ENCODE assay signal across 11 mouse cellular contexts in genomic region chr1:154617743-154618455, GRCm38 (mm10).
DNase-seq lines count a peak whose midpoint lies in the region; ATAC-seq lines count a peak whose summit lies in the region.
"Had no signal": no experiment of that assay in that cellular context is flagged by ENCODE, and none has a peak within 500 bp of the region (broad histone marks: within the 10 kb centered on the region; RNA-seq: fewer than 3 reads in every experiment).

No protein-coding gene starts in this region.

- 0 out of 2 replicates have a peak, but pooled peaks have one; percentile 10 for ATAC-seq in megakaryocyte, adult 5-6 weeks (ENCODE audit: poor library complexity, severe bottlenecking)
- ATAC-seq in frontal cortex, adult (ENCODE audit: low TSS enrichment) = no peak

- peak; percentile 40 for DNase-seq in embryo, embryonic 10 days (ENCODE audit: low spot score)
- DNase-seq in embryo, embryonic 9.5 days (ENCODE audit: extremely low spot score) = no peak
- DNase-seq in lung, postnatal 10 days = peak; percentile 24
- DNase-seq in lung, postnatal 25 days (ENCODE audit: low spot score) = no peak
- peak; percentile 40 for DNase-seq in A20 (ENCODE audit: low read depth, low spot score)
- DNase-seq in right cerebral cortex, adult 2 months (ENCODE audit: low spot score in 2 of 2) = no peak
- DNase-seq: adrenal gland, postnatal 14 days; kidney, adult 11 months; right cerebral cortex, adult 18-20 months had no signal

Comparison
In these comparisons a context has a peak if more than half of its experiments do, and no peak if none do; other contexts are left out.
1. DNase-seq: peak in embryo, embryonic 10 days (single experiment), lung, postnatal 10 days (single experiment) and A20 (single experiment); none in embryo, embryonic 9.5 days (single experiment), lung, postnatal 25 days (single experiment) and right cerebral cortex, adult 2 months (0 of 2).